Mouse (Mus musculus) lung, postnatal 36 days (tissue): ENCODE data around the gene Lin9.

Experiments
- DNase-seq: peaks from one replicate; pipeline ENCODE4 v3.0.0; 2022; ENCODE audit warnings: mixed read lengths

Gene Lin9

DNA sequence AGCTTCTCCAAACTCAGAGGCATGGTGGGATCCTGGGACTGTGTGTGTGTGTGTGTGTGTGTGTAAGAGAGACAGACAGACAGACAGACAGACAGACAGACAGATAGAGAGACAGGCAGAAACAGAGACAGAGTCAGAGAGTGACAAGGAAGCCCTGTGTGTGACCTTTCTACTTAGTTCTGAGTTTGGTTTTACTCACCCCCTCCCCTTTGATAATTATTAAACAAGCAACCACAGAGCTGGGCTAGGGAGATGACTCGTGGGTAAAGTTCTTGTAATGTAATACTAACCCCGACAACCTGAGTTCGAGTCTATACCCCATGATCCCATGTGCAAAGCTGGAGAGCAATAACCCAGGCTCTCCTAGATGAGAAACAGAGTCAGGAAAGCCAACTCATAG lies 66.9 kb downstream of the Lin9 start:
- DNase-seq: no peak

DNA sequence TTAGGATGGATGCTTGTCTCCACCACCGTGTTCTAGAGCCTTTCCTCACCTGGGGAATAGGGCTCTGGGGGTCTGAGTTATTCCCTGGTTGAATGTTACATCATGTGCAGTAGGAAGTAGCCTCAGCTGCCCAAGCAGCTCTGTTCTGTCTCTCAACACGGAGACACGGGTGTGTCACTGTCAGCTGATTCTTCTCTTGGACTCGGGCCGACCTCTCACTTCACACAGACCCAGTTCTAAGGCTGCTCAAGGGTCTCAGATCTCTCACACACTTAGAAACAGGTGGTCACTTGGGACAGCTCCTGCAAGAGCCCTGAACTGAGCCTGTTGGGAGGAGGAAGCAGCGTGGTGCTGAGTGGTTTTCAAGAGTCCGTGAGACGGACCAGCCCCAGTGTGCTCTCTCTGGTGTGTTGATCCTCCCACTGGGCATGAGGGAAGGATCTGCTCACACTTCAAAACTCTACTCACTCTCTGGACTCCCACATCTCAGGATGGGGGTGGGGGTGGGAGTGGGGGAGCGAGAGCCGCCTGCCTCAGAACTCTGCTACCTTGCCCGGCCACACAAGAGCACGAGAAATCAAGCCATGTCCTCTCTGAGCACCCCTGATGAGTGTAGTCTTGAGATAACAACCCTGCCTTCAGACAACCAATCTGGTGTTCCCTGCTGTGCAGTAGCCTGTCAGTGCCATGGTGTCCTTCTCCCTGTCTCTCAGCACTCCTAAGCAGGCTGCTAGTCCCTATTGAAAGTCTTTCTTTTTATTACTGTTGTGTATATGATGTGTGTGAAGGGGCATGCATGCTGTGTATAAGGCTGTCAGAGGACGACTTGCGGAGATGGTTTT lies 68.2 kb downstream of the Lin9 start:
- peak; percentile 24 for DNase-seq

DNA sequence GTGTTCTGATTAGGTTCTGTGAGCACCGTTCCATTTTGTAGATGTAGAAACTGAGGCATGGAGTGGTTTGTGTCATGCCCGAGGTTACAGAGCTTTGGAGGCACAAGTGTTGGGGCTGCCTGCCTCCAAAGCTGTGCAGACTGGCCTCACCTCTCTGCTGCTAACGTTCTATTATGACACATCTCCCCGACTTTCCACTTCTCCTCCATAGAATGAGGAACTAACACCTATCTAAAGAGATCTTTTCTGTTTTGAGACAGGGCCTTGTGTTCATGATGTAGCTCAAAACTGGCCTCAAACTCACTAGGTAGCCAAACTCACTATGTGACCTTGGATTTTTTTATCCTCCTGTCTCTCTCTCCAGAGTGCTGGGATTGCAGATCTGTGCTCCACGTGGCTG lies 77.8 kb downstream of the Lin9 start:
- no peak for DNase-seq

DNA sequence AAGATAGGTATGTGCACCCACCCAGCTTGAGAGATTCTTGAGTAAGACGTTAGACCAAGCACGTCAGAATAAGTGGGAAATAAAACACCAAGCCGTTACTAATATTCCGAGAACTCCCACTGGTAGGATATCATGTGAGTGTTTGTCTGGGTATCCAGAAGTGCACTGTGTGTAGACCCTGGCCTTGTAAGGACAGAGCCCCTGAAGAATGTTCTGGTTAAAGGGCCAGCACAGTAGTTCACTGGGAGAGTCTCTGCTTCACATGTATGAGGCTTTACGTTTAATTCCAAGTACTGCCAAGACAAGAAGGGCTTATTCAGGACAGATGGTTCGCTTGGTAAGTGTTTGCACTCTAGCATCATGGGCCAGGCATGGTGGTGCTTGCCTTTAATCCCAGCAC lies 78.5 kb downstream of the Lin9 start:
- no peak for DNase-seq

DNA sequence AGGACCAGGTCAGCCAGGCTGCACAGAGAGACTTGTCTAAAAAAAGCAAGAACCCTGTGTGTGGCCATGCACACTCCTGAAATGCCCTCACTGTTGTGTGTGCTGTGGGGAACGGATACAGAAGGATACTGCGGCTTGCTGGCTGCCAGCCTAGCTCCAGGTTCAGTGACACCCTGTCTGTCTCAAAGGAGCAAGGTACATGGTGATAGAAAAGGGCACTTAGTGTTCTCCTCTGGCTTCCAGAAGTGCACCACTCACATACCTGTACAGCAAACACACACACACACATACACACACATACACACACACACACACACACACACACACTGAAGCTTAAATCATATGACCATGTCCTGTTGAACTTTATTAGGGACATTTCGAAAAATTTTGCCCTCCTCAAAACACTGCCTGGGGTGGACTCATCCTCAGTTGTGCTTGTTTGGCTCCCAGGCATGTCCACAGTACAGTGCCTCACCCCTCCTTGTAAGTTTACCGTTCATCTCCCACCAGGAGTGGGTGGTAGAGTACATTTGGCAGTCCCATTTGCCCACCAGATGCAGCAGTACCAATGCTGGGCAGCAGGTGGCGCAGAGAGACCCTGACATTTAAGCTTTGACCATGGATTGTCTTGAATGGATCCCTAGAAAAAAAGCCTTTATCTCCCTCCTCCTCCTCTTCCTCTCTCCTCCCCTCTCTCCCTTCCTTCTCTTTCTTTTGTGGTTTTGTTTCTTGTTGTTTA lies 79.2 kb downstream of the Lin9 start:
- DNase-seq: peak; percentile 94

DNA sequence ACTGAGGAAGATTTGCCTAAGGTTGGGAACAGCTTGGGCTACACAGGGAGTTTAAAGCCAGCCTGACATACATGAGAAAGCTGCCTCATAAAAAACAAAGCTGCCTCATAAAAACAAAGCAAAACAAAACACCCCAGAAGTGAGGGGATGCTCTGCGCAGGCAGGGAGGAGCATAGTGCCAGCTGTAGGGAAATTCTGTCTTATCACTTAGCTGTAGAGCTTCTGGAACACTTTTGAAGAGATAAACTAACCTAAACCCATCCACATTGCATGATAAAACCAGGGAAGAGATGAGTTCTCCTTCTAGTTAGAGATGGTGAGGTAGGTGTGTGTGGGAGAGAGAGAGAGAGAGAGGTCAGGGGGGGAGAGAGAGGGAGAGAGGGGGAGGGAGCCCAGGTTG lies 81.7 kb downstream of the Lin9 start:
- DNase-seq: no peak

DNA sequence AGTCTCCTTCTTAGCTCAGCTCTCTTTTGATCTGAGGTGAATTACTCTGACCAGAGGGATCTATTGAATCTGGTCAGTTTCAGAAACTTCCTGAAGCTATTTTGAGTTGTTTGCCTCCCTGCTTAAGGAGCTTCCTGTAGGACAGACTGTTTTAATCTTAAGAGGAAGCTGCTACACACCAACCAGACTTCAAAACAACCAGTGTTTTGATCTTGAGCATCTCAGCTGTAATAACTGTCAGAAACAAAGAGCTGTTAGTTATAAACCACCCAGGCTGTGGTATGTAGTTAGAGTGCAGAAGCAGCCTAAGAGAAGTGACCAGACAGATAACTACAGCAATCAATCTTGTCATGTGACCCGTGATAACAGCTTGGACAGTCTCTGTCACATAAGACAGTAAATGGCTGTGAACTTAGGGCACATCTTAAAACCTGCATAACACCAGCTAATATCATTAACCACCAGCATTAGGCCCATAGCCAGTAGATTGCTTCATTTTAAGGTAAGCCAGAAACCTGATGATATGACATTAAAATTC lies 82.8 kb downstream of the Lin9 start:
- no peak for DNase-seq

DNA sequence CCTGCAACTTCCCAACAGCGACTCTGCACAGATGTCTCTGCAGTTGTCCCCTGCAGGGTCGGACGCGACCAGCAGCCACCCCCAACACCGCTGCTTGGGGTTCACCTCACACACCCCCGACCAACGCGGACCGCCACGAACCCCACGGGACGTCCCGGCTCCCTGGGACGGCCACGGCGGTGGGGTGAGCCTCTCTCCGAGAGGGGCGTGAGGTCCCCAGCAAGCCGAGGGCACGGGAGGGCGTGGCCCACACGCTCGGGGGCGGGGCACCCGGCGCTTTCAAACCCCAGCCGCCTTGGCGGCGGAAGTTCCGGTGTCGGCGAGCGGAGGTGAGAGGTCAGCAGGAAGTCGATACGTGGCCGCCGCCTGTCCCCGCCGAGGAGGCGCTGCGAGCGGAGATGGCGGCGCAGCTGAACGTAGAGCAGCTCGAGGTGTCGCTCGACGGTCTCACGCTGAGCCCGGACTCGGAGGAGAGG lies 84.8 kb downstream of the Lin9 start, which contains the start of gene Acbd3:
Gene Acbd3, plus strand, starts transcription at position 340 of the 476 bp plus-strand sequence.
- DNase-seq: peak; percentile 95

DNA sequence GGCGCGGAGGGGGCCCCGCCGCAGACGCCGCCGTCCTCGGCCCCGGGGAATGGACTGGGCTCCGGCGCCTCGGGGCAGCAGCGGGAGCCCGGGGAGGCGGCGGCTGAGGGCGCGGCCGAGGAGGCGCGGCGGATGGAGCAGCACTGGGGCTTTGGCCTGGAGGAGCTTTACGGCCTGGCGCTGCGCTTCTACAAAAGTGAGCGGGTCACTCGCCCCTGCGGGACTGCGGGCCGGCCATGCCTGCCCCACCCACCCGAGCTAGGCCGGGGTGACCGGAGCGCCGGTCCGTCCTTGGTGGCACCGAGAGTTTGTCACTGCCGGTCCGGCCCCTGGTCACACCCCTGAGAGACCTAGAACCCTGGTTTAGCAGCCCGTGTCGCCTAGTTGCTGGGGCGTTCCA lies 85.2 kb downstream of the Lin9 start:
- peak; percentile 30 for DNase-seq

DNA sequence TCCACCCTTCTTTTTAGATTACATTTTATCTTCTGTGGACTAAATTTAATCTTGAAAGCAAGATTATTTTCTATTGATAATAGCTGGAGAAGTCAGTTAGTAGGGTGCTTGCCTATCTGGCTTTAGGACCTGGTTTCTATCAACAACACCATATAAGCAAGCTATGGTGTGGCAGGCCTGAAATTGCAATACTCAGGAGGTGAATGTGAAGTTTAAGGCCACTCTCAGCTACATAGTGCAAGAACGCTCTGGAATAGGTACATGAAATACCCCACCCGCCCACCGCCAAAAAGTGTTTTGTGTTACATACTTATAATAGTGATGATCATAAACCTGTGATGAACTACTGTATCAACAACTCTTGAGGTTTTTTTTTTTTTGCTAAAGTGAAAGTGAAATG lies 88.3 kb downstream of the Lin9 start:
- no peak for DNase-seq
